Mouse (Mus musculus) kidney, adult 2 months (tissue): Measurements from ENCODE around the gene Bad.
"Not testable (repeated sequence)": the region's sequence is repeated elsewhere in the genome, so short reads cannot be mapped to it uniquely, and the experiment has no call there.

Experiments
- CTCF ChIP-seq: fragments of 200-500 bp; conservative IDR thresholded peaks from 2 replicates; pipeline ENCODE4 v1.5.1; 2011; ENCODE audit warnings: low read depth, mild to moderate bottlenecking, control low read depth, low read length, moderate library complexity, mixed read lengths; ENCODE audit not compliant: insufficient read depth, insufficient read length
- POLR2A ChIP-seq: fragments of 200-500 bp; IDR thresholded peaks from one replicate; pipeline ENCODE4 v1.6.1; 2011; ENCODE audit warnings: low read depth, low read length, control low read depth

DNA sequence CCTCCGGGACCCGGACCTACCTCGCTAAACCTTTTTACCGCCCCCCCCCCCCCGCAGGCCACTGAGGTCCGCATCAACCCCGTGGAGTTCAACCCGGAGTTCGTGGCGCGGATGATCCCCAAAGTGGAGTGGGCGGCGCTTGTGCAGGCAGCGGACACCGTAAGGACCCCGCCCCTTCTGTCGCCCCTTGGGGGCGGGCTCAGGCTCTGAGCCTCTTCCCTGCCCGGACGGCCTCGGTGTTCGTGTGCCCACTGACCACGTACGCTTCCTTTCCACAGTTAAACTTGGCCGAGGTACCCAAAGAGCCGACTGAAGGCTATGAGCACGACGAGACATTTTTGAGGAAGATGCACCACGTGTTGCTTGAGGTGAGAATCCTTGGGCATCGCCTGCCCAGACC, 31.4 kb upstream of the Bad start:
- not testable (repeated sequence) for TF ChIP-seq CTCF, POLR2A
